In genomic region chr10:93467259-93467658, GRCm38 (mm10) we compare ENCODE assay signal across 21 mouse cellular contexts. TPM values are rescaled to one million over a fixed set of nuclear protein-coding genes. Genes with fewer than 3 reads are reported as not detected.
"Had no signal": no experiment of that assay in that cellular context is flagged by ENCODE, and none has a peak within 500 bp of the region (broad histone marks: within the 10 kb centered on the region; RNA-seq: fewer than 3 reads in every experiment).

No protein-coding gene starts in this region.

- H3K9ac ChIP-seq: limb, embryonic 12.5 days; limb, embryonic 15.5 days; lung, embryonic 15.5 days; midbrain, embryonic 12.5 days; midbrain, embryonic 15.5 days; neural tube, embryonic 12.5 days; neural tube, embryonic 15.5 days had no signal

- H3K4me2 ChIP-seq: limb, embryonic 12.5 days; limb, embryonic 15.5 days; lung, embryonic 15.5 days; midbrain, embryonic 12.5 days; midbrain, embryonic 15.5 days; neural tube, embryonic 12.5 days; neural tube, embryonic 15.5 days had no signal

- H3K27me3 ChIP-seq: limb, embryonic 12.5 days; limb, embryonic 15.5 days; lung, embryonic 15.5 days; midbrain, embryonic 12.5 days; midbrain, embryonic 15.5 days; neural tube, embryonic 12.5 days; neural tube, embryonic 15.5 days had no signal

- ATAC-seq: midbrain, embryonic 15.5 days had no signal

- H3K4me1 ChIP-seq: limb, embryonic 12.5 days; limb, embryonic 15.5 days; lung, embryonic 15.5 days; midbrain, embryonic 12.5 days; midbrain, embryonic 15.5 days; neural tube, embryonic 12.5 days; neural tube, embryonic 15.5 days had no signal

- DNase-seq: kidney, adult 11 months; kidney, adult 8-10 months; kidney, postnatal 14 days; kidney, postnatal 4 days; left cerebral cortex, postnatal 4 days; lung, adult 18-20 months; lung, postnatal 10 days; lung, postnatal 36 days; right cerebral cortex, adult 18-20 months; right cerebral cortex, postnatal 14 days; right cerebral cortex, postnatal 4 days; thymus, adult 2 months; thymus, postnatal 14 days had no signal

- H3K27ac ChIP-seq: limb, embryonic 12.5 days; limb, embryonic 15.5 days; lung, embryonic 15.5 days; midbrain, embryonic 12.5 days; midbrain, embryonic 15.5 days; neural tube, embryonic 12.5 days; neural tube, embryonic 15.5 days; stomach, postnatal 0 days had no signal

- H3K36me3 ChIP-seq: midbrain, embryonic 15.5 days had no signal

- H3K4me3 ChIP-seq: limb, embryonic 12.5 days; limb, embryonic 15.5 days; lung, embryonic 15.5 days; midbrain, embryonic 12.5 days; midbrain, embryonic 15.5 days; neural tube, embryonic 12.5 days; neural tube, embryonic 15.5 days had no signal

- H3K9me3 ChIP-seq: limb, embryonic 12.5 days; limb, embryonic 15.5 days; lung, embryonic 15.5 days; midbrain, embryonic 12.5 days; midbrain, embryonic 15.5 days; neural tube, embryonic 12.5 days; neural tube, embryonic 15.5 days had no signal

RNA-seq across cellular contexts. Expression of gene Hal, which starts 21.3 kb away (rescaled TPM):
- polyA plus RNA-seq: limb, embryonic 12.5 days; lung, embryonic 15.5 days; midbrain, embryonic 12.5 days had no signal
